Mouse (Mus musculus): ENCODE data around the gene Alyref2. TPM values are rescaled to one million over a fixed set of nuclear protein-coding genes. Genes with fewer than 3 reads are reported as not detected.

Alyref2 gene
- total RNA-seq, 2 experiments from 2014 or later = 4.8 to 5.3 TPM

GRCm38 (mm10) chr1:171553359-171554341 is 50.4 kb downstream of the Alyref2 start:
- intact Hi-C loops (cut with DNase I) = no loop called here
- DNase-seq (ENCODE audit: low spot score in 2 of 2) = no peak

Other genes starting within 250 kb of the Alyref2 start
- gene B4galt3, start 233.2 kb upstream of the Alyref2 start, total RNA-seq (2021) = 10 to 100 TPM; 59.8 to 61.3 TPM
- gene Ppox, start 222.3 kb upstream of the Alyref2 start, total RNA-seq (2021) = 10 to 100 TPM; 20.5 to 23.9 TPM
- gene Usp21, start 215.5 kb upstream of the Alyref2 start, total RNA-seq (2021) = 10 to 100 TPM; 54.1 to 58.0 TPM
- gene Ufc1, start 208.5 kb upstream of the Alyref2 start, total RNA-seq (2021) = 100 to 1,000 TPM; 106 to 113 TPM
- gene Dedd, start 174.3 kb upstream of the Alyref2 start, total RNA-seq (2021) = 10 to 100 TPM; 35.9 to 38.1 TPM
- gene Nit1, start 157.8 kb upstream of the Alyref2 start, total RNA-seq (2021) = 10 to 100 TPM; 41.0 to 44.4 TPM
- gene Pfdn2, start 157.8 kb upstream of the Alyref2 start, total RNA-seq (2021) = 100 to 1,000 TPM in 1 of 2 experiments, 10 to 100 TPM in 1; 99.0 to 109 TPM
- gene Klhdc9, start 142.7 kb upstream of the Alyref2 start, total RNA-seq (2021) = 1 to 10 TPM; 4.7 to 7.2 TPM
- gene Nectin4, start 133.4 kb upstream of the Alyref2 start, total RNA-seq (2021) = 1 to 10 TPM; 1.0 to 1.4 TPM
- 1 to 10 TPM; 1.8 to 1.9 TPM for gene Arhgap30, start 114.5 kb upstream of the Alyref2 start, total RNA-seq (2021)
- 100 to 1,000 TPM; 105 to 107 TPM for gene Usf1, start 92.2 kb upstream of the Alyref2 start, total RNA-seq (2021)
- gene Tstd1, start 84.6 kb upstream of the Alyref2 start, total RNA-seq (2021) = 1 to 10 TPM; 1.7 to 3.2 TPM
- gene F11r, start 65.9 kb upstream of the Alyref2 start, total RNA-seq (2021) = 1 to 10 TPM; 7.4 to 8.3 TPM
- gene Itln1, start 31.8 kb downstream of the Alyref2 start, total RNA-seq (2021) = not detected
- not detected for gene Cd244a, start 55.7 kb downstream of the Alyref2 start, total RNA-seq (2021)
- gene Ly9, start 103.9 kb downstream of the Alyref2 start, total RNA-seq (2021) = not detected
- under 1 TPM in 1 of 2 experiments, not detected in 1; 0.11 TPM for gene Slamf7, start 149.6 kb downstream of the Alyref2 start, total RNA-seq (2021)
- gene Cd48, start 178.5 kb downstream of the Alyref2 start, total RNA-seq (2021) = under 1 TPM; 0.38 to 0.40 TPM